Mouse (Mus musculus) CD4-positive, CD25-positive, alpha-beta regulatory T cell, adult 4 months (primary cell): ENCODE measurements around the gene Mgat1. TPM values are rescaled to one million over a fixed set of nuclear protein-coding genes. Genes with fewer than 3 reads are reported as not detected.
"Not testable (repeated sequence)": the region's sequence is repeated elsewhere in the genome, so short reads cannot be mapped to it uniquely, and the experiment has no call there.

Source experiments
- ATAC-seq: one replicate; pipeline ENCODE4 v1.8.0; 2017
- polyA plus RNA-seq, 2 experiments: library from polyadenylated mRNA; unstranded; fragments of 100-300 nt; shearing (Covaris generic); gene quantifications; one replicate each; pipeline ENCODE4 v1.2.1; 2017

Gene Mgat1
- polyA plus RNA-seq, 2 experiments from 2014 or later, result 70.9 to 106 TPM

DNA sequence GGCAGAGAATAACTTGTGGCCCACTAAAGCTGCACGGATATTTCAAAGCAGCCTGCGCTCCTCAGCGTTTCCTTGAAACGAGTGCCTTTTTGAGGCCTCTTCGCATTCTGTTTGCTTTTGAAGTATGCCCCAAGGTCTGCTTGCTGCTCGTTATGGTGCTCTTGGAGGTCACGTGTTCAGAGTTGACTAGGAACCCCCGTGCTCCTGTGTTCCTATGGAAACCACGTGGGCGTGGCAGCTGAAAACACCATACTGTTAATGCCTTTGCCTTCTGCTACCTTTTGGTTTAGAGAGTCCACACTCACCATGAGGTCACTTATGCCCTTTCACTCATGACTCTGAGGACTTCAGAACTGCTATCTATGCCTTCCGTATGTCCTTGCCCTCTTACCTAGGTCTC, 20.6 kb downstream of the Mgat1 start:
- ATAC-seq, result peak; percentile 63

DNA sequence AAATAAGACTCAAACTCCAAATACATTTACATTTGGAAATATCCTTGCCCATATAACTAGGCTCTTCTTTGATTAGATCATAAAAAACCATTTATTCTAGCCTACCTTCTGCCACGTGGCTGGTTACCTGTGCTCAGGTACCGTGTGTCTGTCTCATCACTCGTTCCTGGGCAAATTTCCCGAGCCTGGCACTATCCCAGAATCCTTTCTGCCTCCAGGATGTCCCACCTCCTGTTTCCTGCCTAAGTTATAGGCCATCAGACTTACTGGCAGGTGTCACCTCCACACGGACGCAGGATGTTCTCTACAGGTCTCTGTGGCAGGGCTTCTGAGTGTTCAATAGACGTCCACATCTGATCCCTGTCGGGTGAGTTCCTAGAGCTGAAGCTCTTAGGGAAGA, 21.1 kb downstream of the Mgat1 start:
- ATAC-seq, result no peak

- ATAC-seq, result no peak
Observed at GRCm38 (mm10) chr11:49266671-49267070, 22.7 kb downstream of the Mgat1 start.

DNA sequence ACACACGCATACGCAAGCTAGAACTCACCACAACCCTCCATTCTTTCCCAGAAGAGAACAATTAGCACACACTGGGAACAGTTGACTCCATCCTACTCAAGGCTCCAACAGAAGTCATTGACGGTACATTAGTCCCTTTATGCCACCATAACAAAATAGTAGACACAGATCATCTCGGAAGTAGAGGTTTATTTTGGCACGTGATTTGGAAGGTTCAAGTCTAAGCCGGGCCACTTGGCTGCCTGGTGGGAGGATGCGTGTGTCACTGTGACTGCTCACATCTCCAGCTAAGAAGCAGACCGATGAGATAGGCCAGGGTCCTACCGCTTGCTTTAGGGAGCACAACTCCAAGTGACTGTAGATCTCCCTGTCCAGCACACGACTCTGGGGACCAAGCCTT, 23.3 kb downstream of the Mgat1 start:
- ATAC-seq, result no peak

DNA sequence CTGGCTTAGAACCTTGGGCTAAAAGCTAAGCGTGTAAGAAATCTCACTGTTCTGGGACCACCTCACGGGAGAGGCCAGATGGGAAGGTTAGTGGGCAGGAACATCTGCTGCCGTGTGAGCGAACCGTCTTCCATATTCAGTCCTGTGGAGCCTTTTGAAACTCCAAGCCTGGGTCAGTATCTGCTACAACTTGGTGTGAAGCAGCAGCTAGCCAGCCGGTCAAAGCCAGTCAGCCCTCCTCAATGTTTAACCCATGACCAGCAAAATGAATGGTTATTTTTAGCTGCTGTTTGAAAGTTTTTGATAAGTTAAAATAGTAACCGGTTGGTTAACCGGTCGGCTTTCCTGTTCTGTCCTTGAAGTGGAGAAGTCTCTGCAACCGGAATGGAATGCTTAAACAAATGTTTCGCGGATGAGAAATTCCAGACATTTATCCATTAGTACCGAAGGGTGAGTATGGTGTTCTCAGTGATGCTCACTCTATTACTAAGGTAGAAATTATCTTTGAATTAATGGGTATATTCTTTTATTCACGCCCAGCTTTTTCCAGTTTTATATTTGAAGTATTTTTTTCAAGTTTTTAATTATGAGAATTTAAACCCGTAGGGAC, 24.1 kb downstream of the Mgat1 start:
- ATAC-seq, result no peak

- ATAC-seq, result no peak
Observed at GRCm38 (mm10) chr11:49269761-49270160, 25.8 kb downstream of the Mgat1 start.

DNA sequence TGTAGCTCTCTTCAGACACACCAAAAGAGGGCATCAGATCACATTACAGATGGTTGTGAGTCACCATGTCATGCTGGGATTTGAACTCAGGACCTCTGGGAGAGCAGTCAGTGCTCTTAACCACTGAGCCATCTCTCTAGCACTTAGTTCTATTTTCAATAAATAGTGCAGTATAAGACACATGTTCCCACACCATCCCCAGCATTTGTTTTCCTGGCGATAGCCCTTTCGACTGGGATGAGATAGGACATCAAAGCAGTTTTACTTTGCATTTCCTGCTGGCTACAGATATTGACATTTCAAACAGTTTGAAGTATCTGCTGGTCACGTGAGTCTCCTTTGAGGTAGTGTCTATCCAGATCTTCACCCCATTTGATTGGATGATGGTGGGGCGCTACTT, 26.4 kb downstream of the Mgat1 start:
- no peak for ATAC-seq

DNA sequence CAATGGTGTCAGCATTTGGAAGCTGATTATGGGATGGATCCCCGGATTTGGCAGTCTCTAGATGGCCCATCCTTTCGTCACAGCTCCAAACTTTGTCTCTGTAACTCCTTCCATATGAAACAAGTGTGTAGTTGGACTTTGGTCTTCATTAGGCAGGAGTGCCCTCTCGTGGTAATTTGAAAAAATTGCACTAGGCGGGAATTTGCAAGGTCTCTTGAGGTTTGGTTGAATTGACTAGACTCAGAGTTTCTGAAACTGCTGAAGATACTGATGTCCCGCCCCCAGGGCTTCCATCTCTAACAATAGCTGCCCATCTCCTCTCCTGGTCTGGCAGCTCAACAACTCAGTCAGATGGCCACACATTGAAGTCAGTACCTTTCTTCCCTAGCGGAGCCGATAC, 27.3 kb downstream of the Mgat1 start:
- ATAC-seq, result peak; percentile 74

GRCm38 (mm10) chr11:49273834-49274519, 30.0 kb downstream of the Mgat1 start:
- ATAC-seq, result no peak

- no peak for ATAC-seq
Observed at GRCm38 (mm10) chr11:49278222-49278621, 34.2 kb downstream of the Mgat1 start, which contains the start of gene Olfr1393. Olfr1393 (plus strand) TSS chr11:49278304.

GRCm38 (mm10) chr11:49284982-49285381, 41.0 kb downstream of the Mgat1 start, which contains the start of gene Olfr1392:
Olfr1392 (plus strand) TSS chr11:49285282.
- not testable (repeated sequence) for ATAC-seq

- no peak for ATAC-seq
Observed at GRCm38 (mm10) chr11:49287251-49287650, 43.3 kb downstream of the Mgat1 start.

DNA sequence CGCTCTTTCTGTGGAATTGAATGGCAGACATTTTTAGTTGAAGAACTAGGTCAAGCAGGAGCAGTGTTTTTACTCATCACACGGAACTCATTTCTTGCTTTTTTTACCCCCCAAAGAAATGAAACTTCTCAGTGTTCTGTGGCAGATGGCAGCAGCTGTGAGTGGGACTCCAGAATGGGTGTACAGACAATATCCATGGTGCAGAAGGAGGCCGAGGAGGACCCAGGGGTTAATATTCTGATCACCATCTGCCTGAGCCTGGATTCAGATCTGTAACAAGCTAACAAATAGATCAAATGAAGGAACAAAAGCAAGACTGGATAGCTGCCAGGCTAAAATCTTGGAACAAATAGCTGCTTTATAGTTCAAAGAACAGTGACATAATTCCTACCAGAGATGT, 48.8 kb downstream of the Mgat1 start:
- ATAC-seq, result no peak

GRCm38 (mm10) chr11:49304441-49304840, 60.5 kb downstream of the Mgat1 start, which contains the start of gene Olfr10:
Olfr10 (plus strand) TSS chr11:49304741.
- no peak for ATAC-seq

DNA sequence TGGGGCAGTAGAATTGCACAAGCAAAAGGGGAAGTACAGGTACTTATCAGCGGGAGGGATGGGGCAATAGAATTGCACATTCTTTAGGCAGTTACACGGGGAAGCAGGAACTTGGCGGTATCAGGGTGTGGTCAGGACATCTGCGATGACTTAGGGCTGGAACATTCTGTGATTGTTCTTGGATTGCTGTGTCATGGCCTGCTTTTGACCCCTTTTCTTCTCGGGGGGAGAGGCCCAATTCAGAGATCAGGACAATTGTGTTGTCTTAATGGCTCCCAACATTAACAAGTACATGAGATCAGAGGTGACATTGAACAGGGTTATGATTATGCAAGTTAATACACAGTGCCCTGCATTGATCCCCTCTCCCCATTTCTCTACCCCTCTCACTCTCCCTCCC, 64.6 kb downstream of the Mgat1 start:
- ATAC-seq, result not testable (repeated sequence)

Other genes starting within 250 kb of the Mgat1 start
- gene 9930111J21Rik2, start 192.9 kb upstream of the Mgat1 start, polyA plus RNA-seq, result 100 to 1,000 TPM; 148 to 213 TPM
- 100 to 1,000 TPM; 424 to 495 TPM for gene Tgtp2, start 180.0 kb upstream of the Mgat1 start, polyA plus RNA-seq
- 100 to 1,000 TPM; 473 to 495 TPM for gene Ifi47, start 167.6 kb upstream of the Mgat1 start, polyA plus RNA-seq
- gene Olfr1396, start 129.3 kb upstream of the Mgat1 start, polyA plus RNA-seq, result under 1 TPM; 0.35 to 0.47 TPM
- gene Olfr1395, start 101.9 kb upstream of the Mgat1 start, polyA plus RNA-seq, result not detected
- gene Olfr1394, start 89.8 kb upstream of the Mgat1 start, polyA plus RNA-seq, result not detected
- gene Btnl9, start 57.0 kb upstream of the Mgat1 start, polyA plus RNA-seq, result under 1 TPM in 1 of 2 experiments, not detected in 1; 0.35 TPM
- gene Zfp62, start 40.9 kb upstream of the Mgat1 start, polyA plus RNA-seq, result 10 to 100 TPM; 60.2 to 62.0 TPM
- under 1 TPM in 1 of 2 experiments, not detected in 1; 0.28 TPM for gene Olfr1393, start 34.1 kb downstream of the Mgat1 start, polyA plus RNA-seq
- not detected for gene Olfr1392, start 41.1 kb downstream of the Mgat1 start, polyA plus RNA-seq
- not detected for gene Olfr10, start 60.5 kb downstream of the Mgat1 start, polyA plus RNA-seq
- gene Olfr1391, start 78.6 kb downstream of the Mgat1 start, polyA plus RNA-seq, result not detected
- gene Olfr1390, start 91.0 kb downstream of the Mgat1 start, polyA plus RNA-seq, result not detected
- gene Olfr1389, start 178.9 kb downstream of the Mgat1 start, polyA plus RNA-seq, result not detected
- not detected for gene Olfr1388, start 192.4 kb downstream of the Mgat1 start, polyA plus RNA-seq
- not detected for gene Olfr1387, start 211.2 kb downstream of the Mgat1 start, polyA plus RNA-seq
- not detected for gene Olfr1386, start 220.9 kb downstream of the Mgat1 start, polyA plus RNA-seq
- gene Olfr1385, start 244.9 kb downstream of the Mgat1 start, polyA plus RNA-seq, result not detected